Mouse (Mus musculus) midbrain, embryonic 14.5 days (tissue): ENCODE results near the gene Depdc7. TPM values are rescaled to one million over a fixed set of nuclear protein-coding genes. Genes with fewer than 3 reads are reported as not detected.

Experiments
- ATAC-seq: fragments of 200-750 bp; cut with Nextera tagmentation; 2 replicates; pipeline ENCODE4 v1.8.0; 2017; ENCODE audit warnings: moderate number of reproducible peaks, moderate library complexity; ENCODE audit not compliant: low FRiP score, low TSS enrichment
- DNase-seq: peaks from one replicate; pipeline ENCODE4 v3.0.0-alpha.2; 2015
- H3K27ac ChIP-seq: fragments of 300-500 bp; sonication (generic); replicated peaks from 2 replicates; pipeline ENCODE4 v1.5.1; 2014; ENCODE audit warnings: mild to moderate bottlenecking, low read depth, low read length, moderate library complexity
- H3K27me3 ChIP-seq: fragments of 300-500 bp; sonication (generic); 2 replicates; pipeline ENCODE4 v1.6.1; 2014; ENCODE audit warnings: low read length, control low read depth, mixed read lengths; ENCODE audit not compliant: control insufficient read depth, insufficient read depth
- H3K36me3 ChIP-seq: fragments of 300-500 bp; sonication (generic); 2 replicates; pipeline ENCODE4 v1.6.1; 2014; ENCODE audit warnings: low read length, control low read depth; ENCODE audit not compliant: control insufficient read depth, insufficient read depth
- H3K4me1 ChIP-seq: fragments of 300-500 bp; sonication (generic); 2 replicates; pipeline ENCODE4 v1.6.1; 2014; ENCODE audit warnings: mild to moderate bottlenecking, antibody characterized with exemption, low read length, control low read depth; ENCODE audit not compliant: control insufficient read depth, insufficient read depth
- H3K4me2 ChIP-seq: fragments of 300-500 bp; sonication (generic); 2 replicates; pipeline ENCODE4 v1.6.1; 2014; ENCODE audit warnings: mild to moderate bottlenecking, low read length, moderate library complexity
- H3K4me3 ChIP-seq: fragments of 300-500 bp; sonication (generic); replicated peaks from 2 replicates; pipeline ENCODE4 v1.5.1; 2014; ENCODE audit warnings: low read depth, low read length
- H3K9ac ChIP-seq: fragments of 300-500 bp; sonication (generic); replicated peaks from 2 replicates; pipeline ENCODE4 v1.6.1; 2014; ENCODE audit warnings: mild to moderate bottlenecking, low read length, moderate library complexity
- H3K9me3 ChIP-seq: fragments of 300-500 bp; sonication (generic); 2 replicates; pipeline ENCODE4 v1.6.1; 2016; ENCODE audit warnings: low read length, control low read depth, mixed read lengths; ENCODE audit not compliant: control insufficient read depth
- WGBS: fragments of 180-500 bp; shearing (Covaris S2); extraction: QIAGEN DNeasy Blood & Tissue Kit; methylation state at CpG from one replicate; pipeline ENCODE4 v1.1.7; 2014; 5-methylcytosine and 5-hydroxymethylcytosine counted together
- polyA plus RNA-seq: library from polyadenylated mRNA; unstranded; fragments of >200 nt; fragmentation: Nextera tagmentation; extraction: Ambion mirVana; gene quantifications from 2 replicates; pipeline ENCODE4 v1.2.1, GENCODE M21; 2014

Gene Depdc7
- polyA plus RNA-seq, 1 experiment from 2014 or later, result 1.1 TPM

GRCm38 (mm10) chr2:104687261-104687660 lies 55.4 kb downstream of the Depdc7 start:
- H3K27ac ChIP-seq, result no peak overlapping the region
- H3K9ac ChIP-seq, result no peak overlapping the region
- H3K9me3 ChIP-seq, result no peaks in the 10 kb centered on the region
- DNase-seq (no peak), ATAC-seq (no peak)
- no peaks in the 10 kb centered on the region for H3K27me3 ChIP-seq
- WGBS, result 73% methylated on average over 3 of the region's 3 CpGs
- no peak overlapping the region for H3K4me2 ChIP-seq
- no peaks in the 10 kb centered on the region for H3K4me1 ChIP-seq
- H3K4me3 ChIP-seq, result no peak overlapping the region
- H3K36me3 ChIP-seq, result peaks cover 32% of the 10 kb centered on the region

DNA sequence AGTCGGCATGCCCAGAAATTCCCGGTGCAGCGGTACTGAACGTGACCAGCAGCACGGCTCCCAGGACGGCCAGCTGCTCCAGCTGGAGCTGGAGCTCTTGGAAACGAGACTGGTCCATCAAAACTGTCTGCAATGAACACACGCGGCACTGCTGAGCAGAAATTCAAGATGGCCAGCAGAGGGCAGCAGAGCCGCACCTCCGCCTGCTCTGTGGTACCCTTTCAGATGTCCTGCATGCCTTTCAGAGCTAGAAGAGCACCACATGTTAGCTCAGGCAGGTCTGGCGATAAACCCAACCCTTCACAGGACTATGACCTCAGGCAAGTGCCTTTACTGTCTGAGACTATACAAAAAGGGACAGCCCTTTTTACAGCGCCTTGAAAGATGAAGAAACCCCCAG lies 57.3 kb downstream of the Depdc7 start:
- H3K27me3 ChIP-seq, result no peaks in the 10 kb centered on the region
- H3K4me3 ChIP-seq, result no peak overlapping the region
- WGBS, result 8% methylated on average over 13 of the region's 13 CpGs
- H3K9ac ChIP-seq, result no peak overlapping the region
- ATAC-seq, result peak; percentile 85; the same call in 1 of the 2 replicates
- H3K4me2 ChIP-seq, result no peak overlapping the region
- no peaks in the 10 kb centered on the region for H3K4me1 ChIP-seq
- no peaks in the 10 kb centered on the region for H3K9me3 ChIP-seq
- peaks cover 50% of the 10 kb centered on the region for H3K36me3 ChIP-seq
- H3K27ac ChIP-seq, result no peak overlapping the region
- peak; percentile 91 for DNase-seq

GRCm38 (mm10) chr2:104684771-104685170 lies 57.9 kb downstream of the Depdc7 start:
- Histone ChIP-seq H3K4me1 (no peaks in the 10 kb centered on the region), H3K27ac (no peak overlapping the region), H3K9me3 (no peaks in the 10 kb centered on the region), H3K4me3 (no peak overlapping the region), H3K9ac (no peak overlapping the region), H3K36me3 (peaks cover 56% of the 10 kb centered on the region), H3K27me3 (no peaks in the 10 kb centered on the region), H3K4me2 (no peak overlapping the region)
- WGBS, result 92% methylated on average over 4 of the region's 4 CpGs
- DNase-seq, result no peak
- ATAC-seq, result no peak

DNA sequence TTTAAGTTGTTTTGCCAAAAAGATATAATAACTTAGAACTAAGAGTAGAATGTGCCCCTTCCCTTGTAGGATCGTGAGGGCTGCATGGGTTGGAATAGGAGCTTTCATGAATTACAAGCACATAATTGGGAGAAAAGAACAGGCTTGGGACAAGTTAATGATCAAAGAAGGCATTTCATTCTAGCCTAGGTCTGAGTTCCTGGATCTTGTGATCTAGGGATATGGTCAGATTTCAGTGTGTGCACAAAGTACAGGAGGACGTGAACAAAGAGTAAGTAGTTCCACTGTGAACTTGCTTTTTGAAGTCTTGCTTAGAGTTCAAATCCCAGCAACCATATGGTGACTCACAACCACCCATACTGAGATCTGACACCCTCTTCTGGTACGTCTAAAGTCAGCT lies 65.4 kb downstream of the Depdc7 start:
- H3K36me3 ChIP-seq, result peaks cover 47% of the 10 kb centered on the region
- H3K4me1 ChIP-seq, result no peaks in the 10 kb centered on the region
- H3K27ac ChIP-seq, result no peak overlapping the region
- WGBS, result 81% methylated on average over 3 of the region's 3 CpGs
- H3K4me3 ChIP-seq, result no peak overlapping the region
- no peak for DNase-seq
- H3K27me3 ChIP-seq, result no peaks in the 10 kb centered on the region
- H3K9me3 ChIP-seq, result no peaks in the 10 kb centered on the region
- no peak overlapping the region for H3K4me2 ChIP-seq
- ATAC-seq, result no peak
- no peak overlapping the region for H3K9ac ChIP-seq

Other genes starting within 250 kb of the Depdc7 start
- gene Hipk3, start 248.4 kb downstream of the Depdc7 start, polyA plus RNA-seq, result 9.4 and 12.1 TPM in 2 replicates
- gene Cstf3, start 152.4 kb downstream of the Depdc7 start, polyA plus RNA-seq, result 97.0 and 102 TPM in 2 replicates
- 66.1 and 80.2 TPM in 2 replicates for gene Tcp11l1, start 30.7 kb downstream of the Depdc7 start, polyA plus RNA-seq
- gene Pin1rt1, start 26.5 kb downstream of the Depdc7 start, polyA plus RNA-seq, result not detected in 2 replicates
- 11.3 and 13.9 TPM in 2 replicates for gene Qser1, start 73.9 kb upstream of the Depdc7 start, polyA plus RNA-seq
- 0.11 and 0.61 TPM in 2 replicates for gene Prrg4, start 107.0 kb upstream of the Depdc7 start, polyA plus RNA-seq
- 6.7 and 9.1 TPM in 2 replicates for gene Ccdc73, start 124.9 kb upstream of the Depdc7 start, polyA plus RNA-seq